Mouse (Mus musculus): ENCODE results near the gene Tmub1.

DNA sequence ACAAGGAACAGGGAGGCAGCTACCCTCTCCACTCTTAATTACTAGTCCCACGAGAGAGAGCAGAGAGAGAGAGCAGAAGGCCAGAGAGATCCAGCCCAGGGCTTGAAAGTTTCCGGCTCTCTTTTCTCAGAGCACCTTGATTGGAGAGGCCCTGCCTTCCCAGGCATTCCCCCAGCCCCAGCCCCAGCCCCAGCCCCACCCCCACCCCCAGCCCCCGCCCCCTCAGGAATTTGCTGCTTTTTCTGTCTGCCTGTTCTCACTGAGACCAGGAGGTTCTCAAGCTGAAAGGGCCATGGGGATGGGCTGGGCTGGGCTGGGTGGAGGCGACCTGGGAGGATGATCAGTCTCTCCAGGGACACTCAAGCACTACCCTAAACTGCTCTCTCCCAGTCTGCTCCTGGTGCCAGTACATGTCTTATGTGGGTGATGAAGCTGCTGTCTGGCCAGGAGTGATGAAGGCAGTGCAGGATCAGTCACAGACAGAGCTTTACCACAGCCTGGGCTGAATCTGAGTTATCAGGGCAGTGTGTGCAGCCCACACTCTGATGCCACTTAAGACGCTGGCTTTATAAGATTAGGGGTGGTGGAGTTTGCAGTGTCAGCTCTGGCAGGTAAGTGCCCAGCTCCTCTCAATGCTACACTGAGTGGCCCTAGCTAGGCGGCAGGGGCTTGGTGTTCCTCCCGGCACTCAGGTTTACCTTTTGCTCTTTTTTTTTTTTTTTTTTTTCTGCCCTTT lies 25.4 kb upstream of the Tmub1 start:
- TF ChIP-seq CTCF (conservative IDR thresholded peaks at IDR 0.05; ENCODE audit: insufficient read depth, insufficient read length, low read depth, low read length) = no peak
- no peak for TF ChIP-seq POLR2A (IDR thresholded peaks at IDR 0.05; ENCODE audit: low read depth, low read length)

Measured in kidney, adult 2 months (tissue).